Mouse (Mus musculus): ENCODE results near the gene Gm20518. TPM values are rescaled to one million over a fixed set of nuclear protein-coding genes. Genes with fewer than 3 reads are reported as not detected.

The Gm20518 gene
- total RNA-seq (2021), result under 1 TPM; 0.27 to 0.33 TPM
- long read RNA-seq, experiment 1, partial matches to known transcripts, result 0 of 15 reads
- long read RNA-seq, experiment 1, other reads (novel, unspliced or antisense), result 15 of 15 reads
- long read RNA-seq, experiment 2, partial matches to known transcripts, result 0 of 1 reads
- long read RNA-seq, experiment 2, other reads (novel, unspliced or antisense), result 1 of 1 reads

- peak; percentile 99 to 100 for DNase-seq
Observed at GRCm38 (mm10) chr16:17891567-17891959, at the start of gene Gm20518. Gm20518 (minus strand) TSS chr16:17891671.

- DNase-seq, result no peak
Observed at GRCm38 (mm10) chr16:17939255-17939751, 47.8 kb upstream of the Gm20518 start.

- DNase-seq, result peak; percentile 40 to 56
Observed at GRCm38 (mm10) chr16:17938821-17939220, 47.4 kb upstream of the Gm20518 start.

- DNase-seq, result no peak
Observed at GRCm38 (mm10) chr16:17938187-17938586, 46.7 kb upstream of the Gm20518 start.

GRCm38 (mm10) chr16:17936776-17937175 is 45.3 kb upstream of the Gm20518 start:
- no peak for DNase-seq

- DNase-seq, result no peak
Observed at GRCm38 (mm10) chr16:17934445-17934910, 43.0 kb upstream of the Gm20518 start.

GRCm38 (mm10) chr16:17933594-17934444 is 42.3 kb upstream of the Gm20518 start:
- DNase-seq, result no peak

- DNase-seq, result no peak
Observed at GRCm38 (mm10) chr16:17931906-17932460, 40.5 kb upstream of the Gm20518 start.

GRCm38 (mm10) chr16:17929631-17930030 is 38.2 kb upstream of the Gm20518 start:
- DNase-seq, result no peak

- DNase-seq, result no peak
Observed at GRCm38 (mm10) chr16:17929211-17929610, 37.7 kb upstream of the Gm20518 start.

- peak; percentile 72 to 77 for DNase-seq
Observed at GRCm38 (mm10) chr16:17928627-17929104, 37.2 kb upstream of the Gm20518 start.

- peak; percentile 78 for DNase-seq
Observed at GRCm38 (mm10) chr16:17928087-17928580, 36.7 kb upstream of the Gm20518 start, which contains the start of gene Slc25a1. Slc25a1 (minus strand) TSS chr16:17928219.

GRCm38 (mm10) chr16:17927351-17928082 is 36.0 kb upstream of the Gm20518 start:
- peak in 1 of 2 experiments; percentile 19 for DNase-seq

GRCm38 (mm10) chr16:17922163-17922538 is 30.7 kb upstream of the Gm20518 start:
- DNase-seq, result no peak

- DNase-seq, result peak; percentile 96
Observed at GRCm38 (mm10) chr16:17921325-17922162, 30.1 kb upstream of the Gm20518 start.

GRCm38 (mm10) chr16:17920586-17920985 is 29.1 kb upstream of the Gm20518 start:
- no peak for DNase-seq

GRCm38 (mm10) chr16:17914307-17915249 is 23.1 kb upstream of the Gm20518 start, which contains the start of gene Gsc2:
Gsc2 (minus strand) TSS chr16:17915059.
- DNase-seq, result no peak

GRCm38 (mm10) chr16:17911052-17911595 is 19.7 kb upstream of the Gm20518 start, which contains the start of gene Ess2:
Ess2 (minus strand) TSS chr16:17911348.
- peak; percentile 93 to 96 for DNase-seq

GRCm38 (mm10) chr16:17898462-17898861 is 7.0 kb upstream of the Gm20518 start, which contains the start of the genes Dgcr2 and Tssk2:
Dgcr2 (minus strand) TSS chr16:17898562.
Tssk2 (plus strand) TSS chr16:17898637.
- no peak for DNase-seq
